Mouse (Mus musculus): Measurements from ENCODE around the gene Kcnj14.

DNA sequence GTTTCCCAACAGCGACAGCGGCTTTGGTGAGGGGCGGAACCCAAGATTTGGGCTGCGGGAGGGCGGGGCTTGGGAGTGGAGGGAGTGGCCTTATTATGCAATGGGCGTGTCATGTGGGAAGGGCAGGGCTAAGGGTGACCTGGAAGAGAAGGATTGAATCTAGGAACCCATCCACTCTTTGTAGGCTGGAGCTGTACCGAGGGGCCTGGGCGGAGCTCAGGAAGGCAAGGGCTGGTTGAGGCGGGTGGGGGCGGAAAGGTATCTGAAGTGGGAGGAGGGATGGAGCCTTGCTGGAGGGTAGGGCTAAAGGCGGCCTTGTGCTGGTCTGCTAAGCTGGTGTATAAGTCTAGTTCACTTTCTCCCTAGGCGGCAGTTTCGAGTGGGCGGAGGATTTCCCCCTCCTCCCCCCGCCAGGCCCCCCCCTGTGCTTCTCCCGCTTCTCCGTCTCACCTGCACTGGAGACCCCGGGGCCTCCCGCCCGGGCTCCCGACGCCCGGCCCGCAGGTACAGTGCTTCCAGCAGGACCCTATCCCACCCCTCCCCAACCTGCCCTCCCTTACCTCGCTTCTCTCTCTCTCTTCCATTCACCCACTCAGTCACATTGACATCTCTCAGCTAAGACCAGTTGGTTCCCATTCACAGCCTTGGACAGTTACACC is 23.9 kb downstream of the Kcnj14 start:
- TF ChIP-seq POLR2A (IDR thresholded peaks at IDR 0.05; ENCODE audit: insufficient read length, low read depth) = no peak
- TF ChIP-seq MAX (IDR thresholded peaks at IDR 0.05; ENCODE audit: low read depth) = no peak
- TF ChIP-seq REST (IDR thresholded peaks at IDR 0.05; ENCODE audit: insufficient read depth, insufficient read length) = no peak
- no peak for TF ChIP-seq USF1 (IDR thresholded peaks at IDR 0.05; ENCODE audit: low read depth)
- TF ChIP-seq TCF12 (IDR thresholded peaks at IDR 0.05; ENCODE audit: insufficient read depth, poor library complexity, severe bottlenecking) = no peak
- TF ChIP-seq TCF3 (IDR thresholded peaks at IDR 0.05; ENCODE audit: insufficient read length, low read depth) = no peak
- no peak for TF ChIP-seq MYOD1 (IDR thresholded peaks at IDR 0.05; ENCODE audit: control insufficient read depth in 1 of 3, insufficient read length in 2 of 3, low read depth in 2 of 3)
